Mouse (Mus musculus) MN1 (cell line): ENCODE results near the gene Lclat1.
A peak's percentile ranks its signal among the peaks of the same experiment; 100 is the strongest.

Experiments used
- DNase-seq: peaks from one replicate; pipeline ENCODE4 v3.0.0-alpha.2; 2016; ENCODE audit warnings: low spot score

Gene Lclat1

GRCm38 (mm10) chr17:73107158-73108157 lies at the start of gene Lclat1:
Gene Lclat1 (plus strand): TSS chr17:73107985.
- peak; percentile 95 for DNase-seq

- DNase-seq = no peak
These were observed 49.5 kb upstream of the Lclat1 start for GRCm38 (mm10) chr17:73058319-73058718.

- DNase-seq = no peak
These were observed 47.4 kb upstream of the Lclat1 start for GRCm38 (mm10) chr17:73060224-73060896.

GRCm38 (mm10) chr17:73060897-73061252 lies 46.9 kb upstream of the Lclat1 start:
- DNase-seq = no peak

GRCm38 (mm10) chr17:73062701-73063100 lies 45.1 kb upstream of the Lclat1 start:
- no peak for DNase-seq

GRCm38 (mm10) chr17:73063299-73063698 lies 44.5 kb upstream of the Lclat1 start:
- no peak for DNase-seq

- DNase-seq = no peak
These were observed 44.0 kb upstream of the Lclat1 start for GRCm38 (mm10) chr17:73063781-73064180.

GRCm38 (mm10) chr17:73066387-73067169 lies 41.2 kb upstream of the Lclat1 start:
- no peak for DNase-seq

GRCm38 (mm10) chr17:73067423-73067822 lies 40.4 kb upstream of the Lclat1 start:
- DNase-seq = no peak

- no peak for DNase-seq
These were observed 39.3 kb upstream of the Lclat1 start for GRCm38 (mm10) chr17:73068321-73068992.

- DNase-seq = no peak
These were observed 37.3 kb upstream of the Lclat1 start for GRCm38 (mm10) chr17:73070466-73070865.

- DNase-seq = no peak
These were observed 36.0 kb upstream of the Lclat1 start for GRCm38 (mm10) chr17:73071725-73072263.

GRCm38 (mm10) chr17:73072286-73072685 lies 35.5 kb upstream of the Lclat1 start:
- DNase-seq = no peak

GRCm38 (mm10) chr17:73074631-73075030 lies 33.2 kb upstream of the Lclat1 start:
- DNase-seq = no peak

GRCm38 (mm10) chr17:73075238-73075890 lies 32.4 kb upstream of the Lclat1 start:
- no peak for DNase-seq

GRCm38 (mm10) chr17:73077638-73078037 lies 30.1 kb upstream of the Lclat1 start:
- DNase-seq = no peak

- DNase-seq = peak; percentile 56
These were observed 26.2 kb upstream of the Lclat1 start for GRCm38 (mm10) chr17:73081360-73082133.

GRCm38 (mm10) chr17:73082506-73083196 lies 25.1 kb upstream of the Lclat1 start:
- no peak for DNase-seq
